Mouse (Mus musculus) spleen, adult 18-20 months (tissue): ENCODE results near the gene Timm8b.
"Not testable (repeated sequence)": the region's sequence is repeated elsewhere in the genome, so short reads cannot be mapped to it uniquely, and the experiment has no call there.

Source experiments
- DNase-seq, 2 experiments: peaks; one replicate each; pipeline ENCODE4 v3.0.0; 2022; ENCODE audit warnings: mixed read lengths in 2 of 2

Gene Timm8b

GRCm38 (mm10) chr9:50602055-50602845 lies 1.5 kb upstream of the Timm8b start:
- no peak for DNase-seq

GRCm38 (mm10) chr9:50603998-50604324 lies 251 bp downstream of the Timm8b start:
- no peak for DNase-seq

GRCm38 (mm10) chr9:50604338-50604737 lies 628 bp downstream of the Timm8b start:
- no peak for DNase-seq

GRCm38 (mm10) chr9:50612115-50612514 lies 8.4 kb downstream of the Timm8b start:
- no peak for DNase-seq

GRCm38 (mm10) chr9:50616161-50616560 lies 12.5 kb downstream of the Timm8b start:
- DNase-seq: no peak

- peak; percentile 74 to 87 for DNase-seq
These were observed 13.3 kb downstream of the Timm8b start, which contains the start of the genes Pih1d2 and Nkapd1 for GRCm38 (mm10) chr9:50616766-50617603. Gene Pih1d2, plus strand, starts transcription at chr9:50617321. Gene Nkapd1, minus strand, starts transcription at chr9:50617464.

DNA sequence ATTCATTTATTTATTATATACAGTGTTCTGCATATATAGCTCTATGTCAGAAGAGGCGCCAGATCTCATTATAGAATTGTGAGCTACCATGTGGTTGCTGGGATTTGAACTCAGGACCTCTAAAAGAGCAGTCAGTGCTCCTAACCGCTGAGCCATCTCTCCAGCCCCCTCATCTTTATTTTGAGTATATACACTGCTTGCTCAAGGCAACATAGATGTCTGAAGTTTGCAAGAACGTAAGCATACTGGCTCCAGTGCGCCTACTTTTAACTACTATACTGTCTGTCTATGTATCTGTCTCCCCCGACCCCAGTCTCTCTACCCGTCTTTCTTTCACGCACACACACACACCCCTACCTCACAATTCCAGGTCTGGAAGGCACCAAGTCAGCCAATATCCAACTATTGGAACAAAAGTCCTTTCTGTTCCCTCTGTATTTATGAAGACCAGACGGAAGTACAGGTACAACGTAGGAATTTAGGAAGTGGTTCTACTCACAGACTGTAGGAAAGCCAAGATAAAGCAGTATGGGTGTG lies 14.2 kb downstream of the Timm8b start:
- no peak for DNase-seq

DNA sequence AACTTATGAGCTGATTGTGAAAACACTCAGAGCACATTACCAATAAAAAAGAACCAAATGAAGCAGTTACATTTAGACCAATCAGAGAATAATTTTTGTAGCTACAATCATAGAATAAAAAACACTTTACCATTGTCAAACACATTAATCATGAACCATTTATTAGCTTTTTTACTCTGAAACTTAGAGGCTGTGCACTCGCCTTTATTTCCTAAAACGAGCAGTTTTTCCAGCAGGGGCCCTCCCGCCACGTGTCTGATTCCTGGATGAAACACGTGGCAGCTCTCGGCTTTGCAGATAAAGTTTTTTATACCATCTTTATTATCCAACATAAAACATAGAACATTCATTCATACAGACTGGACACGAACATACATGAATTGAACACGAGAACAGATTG lies 27.2 kb downstream of the Timm8b start:
- DNase-seq: not testable (repeated sequence)

- DNase-seq: no peak
These were observed 28.4 kb downstream of the Timm8b start for GRCm38 (mm10) chr9:50632016-50632688.

GRCm38 (mm10) chr9:50633059-50633458 lies 29.3 kb downstream of the Timm8b start:
- DNase-seq: no peak

- DNase-seq: no peak
These were observed 30.6 kb downstream of the Timm8b start for GRCm38 (mm10) chr9:50634270-50634669.

- no peak for DNase-seq
These were observed 43.2 kb downstream of the Timm8b start for GRCm38 (mm10) chr9:50646826-50647370.

DNA sequence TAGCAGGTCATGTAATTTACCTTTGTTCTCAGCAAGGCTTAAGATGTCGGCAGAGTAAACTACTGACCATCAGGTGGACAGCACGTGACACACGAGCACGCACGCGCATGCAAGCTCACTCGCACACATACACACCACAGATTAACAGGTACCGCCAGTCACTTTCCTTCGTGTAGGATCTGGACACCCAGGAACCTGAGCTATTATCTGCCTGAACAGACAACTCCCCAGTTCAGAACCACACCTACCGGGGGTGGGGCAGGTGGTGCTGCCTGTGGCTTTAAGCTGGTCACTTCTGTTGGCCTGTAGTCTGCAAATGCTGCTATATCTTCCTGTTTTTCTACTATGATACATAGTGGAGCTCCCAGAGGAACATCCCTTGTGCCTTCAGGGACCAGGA lies 46.8 kb downstream of the Timm8b start:
- no peak for DNase-seq
